Mouse (Mus musculus): Measurements from ENCODE around the gene Kcnj4. TPM values are rescaled to one million over a fixed set of nuclear protein-coding genes. Genes with fewer than 3 reads are reported as not detected.
A peak's percentile ranks its signal among the peaks of the same experiment; 100 is the strongest.
"Not testable (repeated sequence)": the region's sequence is repeated elsewhere in the genome, so short reads cannot be mapped to it uniquely, and the experiment has no call there.

Gene Kcnj4
- polyA plus RNA-seq, 1 experiment, result 0.05 TPM

DNA sequence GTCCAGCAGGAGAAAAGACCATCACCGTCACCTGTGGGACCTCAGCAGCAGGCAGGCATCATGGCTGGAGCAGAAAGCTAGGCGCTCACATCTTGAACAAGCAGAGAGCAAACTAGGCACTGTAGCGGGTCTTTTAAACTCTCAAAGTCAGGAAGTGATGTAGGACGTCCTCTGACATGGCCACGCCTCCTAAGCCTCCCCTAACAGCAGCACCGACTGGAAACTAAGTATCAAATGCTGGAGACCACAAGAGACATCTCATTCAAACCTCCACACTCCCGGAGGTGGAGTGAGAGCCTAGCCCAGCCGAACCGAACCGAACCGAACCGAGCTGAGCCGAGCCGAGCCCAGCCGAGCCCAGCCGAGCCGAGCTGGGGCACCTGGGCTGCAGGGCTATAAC, 34.5 kb downstream of the Kcnj4 start:
- DNase-seq (ENCODE audit: low read depth, low spot score), result no peak

DNA sequence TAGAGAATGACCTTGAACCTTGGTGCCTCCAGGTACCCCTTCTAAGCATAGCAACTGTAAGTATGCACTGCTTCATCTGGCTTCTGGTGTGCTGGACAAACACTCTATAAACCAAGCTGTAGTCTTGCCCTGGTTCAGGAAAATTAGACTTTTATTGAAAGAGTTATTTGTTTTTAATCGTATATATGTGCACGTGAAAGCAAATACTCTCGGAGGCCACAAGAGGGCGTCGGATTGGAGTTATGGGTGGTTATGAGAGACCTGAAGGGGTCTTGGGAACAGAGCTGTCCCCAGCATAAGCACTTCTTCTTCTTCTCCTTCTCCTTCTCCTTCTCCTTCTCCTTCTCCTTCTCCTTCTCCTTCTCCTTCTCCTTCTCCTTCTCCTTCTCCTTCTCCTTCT, 35.5 kb downstream of the Kcnj4 start:
- WGBS, result 60% methylated on average over 5 of the region's 5 CpGs

More for the DNA sequence above, 34.5 kb downstream of the Kcnj4 start:
- 36% methylated on average over 17 of the region's 17 CpGs for WGBS

GRCm38 (mm10) chr15:79466601-79467286, 38.3 kb downstream of the Kcnj4 start:
- DNase-seq (ENCODE audit: low read depth, low spot score), result peak; percentile 60
- WGBS, result 8% methylated on average over 18 of the region's 18 CpGs

More for the DNA sequence above, 35.5 kb downstream of the Kcnj4 start:
- DNase-seq (ENCODE audit: low read depth, low spot score), result no peak

GRCm38 (mm10) chr15:79456546-79456945, 48.5 kb downstream of the Kcnj4 start:
- no peak for DNase-seq (ENCODE audit: low read depth, low spot score)
- WGBS, result 80% methylated on average over 6 of the region's 6 CpGs

- WGBS, result 44% methylated on average over 6 of the region's 6 CpGs
- not testable (repeated sequence) for DNase-seq (ENCODE audit: low read depth, low spot score)
Measured at GRCm38 (mm10) chr15:79456104-79456503, 48.9 kb downstream of the Kcnj4 start.

GRCm38 (mm10) chr15:79455106-79455810, 49.8 kb downstream of the Kcnj4 start, which contains the start of gene Csnk1e:
Gene Csnk1e, minus strand, starts transcription at chr15:79455566.
- 2% methylated on average over 24 of the region's 24 CpGs for WGBS
- DNase-seq (ENCODE audit: low read depth, low spot score), result no peak

- WGBS, result 68% methylated on average over 4 of the region's 4 CpGs
- DNase-seq (ENCODE audit: low read depth, low spot score), result no peak
Measured at GRCm38 (mm10) chr15:79453831-79454230, 51.2 kb downstream of the Kcnj4 start.

GRCm38 (mm10) chr15:79448041-79448440, 57.0 kb downstream of the Kcnj4 start:
- 92% methylated on average over 3 of the region's 3 CpGs for WGBS
- no peak for DNase-seq (ENCODE audit: low read depth, low spot score)

GRCm38 (mm10) chr15:79445786-79446654, 59.0 kb downstream of the Kcnj4 start:
- DNase-seq (ENCODE audit: low read depth, low spot score), result no peak
- WGBS, result 77% methylated on average over 8 of the region's 8 CpGs

DNA sequence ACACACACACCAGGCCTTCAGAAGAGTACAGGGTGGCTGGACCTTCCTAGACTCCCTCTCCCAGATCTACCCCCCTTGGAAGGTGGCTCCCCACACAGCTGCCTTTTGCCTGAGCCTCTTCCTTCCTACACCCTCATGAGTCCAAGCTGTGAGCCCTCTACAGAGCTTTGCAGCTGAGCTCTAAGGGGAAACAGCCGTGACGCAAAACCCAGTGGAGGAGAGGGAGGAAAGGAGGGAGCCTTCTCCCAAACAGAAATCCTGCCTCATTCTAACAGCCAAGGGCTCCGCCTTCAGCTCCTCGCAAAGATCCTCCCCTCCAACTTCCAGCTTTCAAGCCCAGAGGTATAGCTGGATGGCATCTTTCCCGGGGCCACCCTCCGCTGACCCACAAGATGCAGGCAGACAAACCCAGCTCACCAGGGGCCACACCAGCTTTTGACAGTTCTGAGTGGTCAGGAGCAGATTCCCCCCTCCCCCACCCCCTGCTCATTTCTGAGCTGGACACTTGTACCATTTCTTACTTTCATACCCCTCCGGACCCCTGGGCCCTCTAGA, 61.1 kb downstream of the Kcnj4 start:
- no peak for DNase-seq (ENCODE audit: low read depth, low spot score)
- 70% methylated on average over 7 of the region's 7 CpGs for WGBS

DNA sequence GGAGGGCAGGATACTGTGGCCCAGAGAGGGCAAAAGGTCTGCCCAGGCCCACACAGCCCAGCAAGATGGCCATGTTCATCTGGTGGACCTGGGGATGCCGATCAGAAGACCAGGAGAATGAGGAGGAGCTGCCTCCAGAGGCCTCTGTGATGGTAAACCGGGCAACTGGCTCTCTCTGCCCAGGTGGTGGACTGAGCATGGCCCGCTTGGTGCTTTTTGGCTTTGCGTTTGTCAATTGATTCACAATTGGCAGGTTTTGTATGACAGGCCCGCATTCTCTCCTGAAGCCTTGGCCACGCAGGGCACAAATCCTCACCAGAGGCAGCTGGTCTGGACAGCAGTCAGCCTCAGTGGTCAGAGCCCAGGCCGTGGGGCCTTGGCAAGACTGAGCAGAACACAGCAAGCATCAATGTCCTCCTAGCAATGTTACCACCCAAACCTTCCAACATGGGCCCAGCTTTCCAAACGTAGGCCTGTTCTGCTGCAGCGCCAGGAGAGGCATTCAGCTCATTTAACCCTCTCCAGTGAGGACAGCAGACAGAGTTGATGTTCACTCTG, 62.0 kb downstream of the Kcnj4 start:
- no peak for DNase-seq (ENCODE audit: low read depth, low spot score)
- 84% methylated on average over 9 of the region's 9 CpGs for WGBS

- 19% methylated on average over 6 of the region's 6 CpGs for WGBS
- DNase-seq (ENCODE audit: low read depth, low spot score), result no peak
Measured at GRCm38 (mm10) chr15:79442257-79442611, 62.8 kb downstream of the Kcnj4 start.

GRCm38 (mm10) chr15:79441331-79442256, 63.4 kb downstream of the Kcnj4 start:
- no peak for DNase-seq (ENCODE audit: low read depth, low spot score)
- WGBS, result 1% methylated on average over 95 of the region's 107 CpGs

- 12% methylated on average over 11 of the region's 11 CpGs for WGBS
- no peak for DNase-seq (ENCODE audit: low read depth, low spot score)
Measured at GRCm38 (mm10) chr15:79440651-79441330, 64.2 kb downstream of the Kcnj4 start.

- 16% methylated on average over 4 of the region's 4 CpGs for WGBS
- DNase-seq (ENCODE audit: low read depth, low spot score), result no peak
Measured at GRCm38 (mm10) chr15:79440223-79440622, 64.8 kb downstream of the Kcnj4 start.

- 92% methylated on average over 4 of the region's 4 CpGs for WGBS
- DNase-seq (ENCODE audit: low read depth, low spot score), result no peak
Measured at GRCm38 (mm10) chr15:79439386-79439785, 65.7 kb downstream of the Kcnj4 start.

GRCm38 (mm10) chr15:79438816-79439215, 66.2 kb downstream of the Kcnj4 start:
- 55% methylated on average over 8 of the region's 8 CpGs for WGBS
- no peak for DNase-seq (ENCODE audit: low read depth, low spot score)

DNA sequence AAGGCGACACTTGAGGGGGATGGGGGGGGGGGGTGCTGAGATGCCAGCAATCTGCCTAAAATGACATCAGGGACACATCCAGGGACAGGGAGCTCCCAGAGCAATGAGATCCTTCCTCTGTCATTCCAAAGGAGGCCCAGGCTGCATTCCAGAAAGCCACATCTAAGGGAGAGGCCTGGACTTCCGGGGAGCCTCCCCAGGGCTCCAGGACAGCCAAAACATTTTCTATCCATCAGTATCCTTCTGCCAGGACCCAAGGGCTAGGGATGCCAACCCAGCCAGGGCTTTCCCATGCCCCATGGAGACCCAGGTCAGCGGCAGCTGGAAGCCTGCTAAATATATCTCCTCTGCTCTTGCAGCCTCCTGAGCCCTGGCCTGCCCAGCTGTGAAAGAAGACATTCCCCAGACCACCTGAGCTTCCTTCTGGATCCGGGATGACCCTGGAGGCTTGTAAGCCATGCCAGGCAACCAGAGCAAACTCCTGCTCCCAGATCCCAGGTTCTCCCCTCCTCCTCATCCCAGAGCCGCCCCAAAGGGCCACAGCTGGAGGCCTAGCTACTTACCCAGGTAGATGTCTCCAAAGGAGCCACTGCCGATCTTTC, 66.7 kb downstream of the Kcnj4 start:
- 70% methylated on average over 6 of the region's 6 CpGs for WGBS

More for the DNA sequence above, 66.7 kb downstream of the Kcnj4 start:
- DNase-seq (ENCODE audit: low read depth, low spot score), result no peak
